8 mouse cellular contexts compared by ENCODE assay signal in the genomic region with DNA sequence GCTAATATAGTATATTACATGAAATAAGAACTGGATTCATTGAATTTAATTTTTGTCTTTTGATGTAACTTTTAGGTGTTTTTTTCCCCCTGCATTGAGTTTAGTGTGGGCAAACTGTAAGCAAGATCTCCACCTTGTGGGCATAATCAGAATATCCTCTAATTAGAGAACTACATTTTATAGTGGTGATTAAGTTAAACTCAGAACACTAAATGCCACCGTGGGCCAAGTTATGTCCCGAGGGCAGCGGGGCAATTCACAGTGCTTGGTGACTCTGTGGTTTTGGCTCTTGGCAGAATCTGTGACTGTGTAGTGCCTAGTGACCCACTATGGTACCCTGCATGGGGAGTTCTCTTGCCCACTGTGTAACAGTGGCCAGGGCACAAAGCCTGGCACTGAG. TPM values are rescaled to one million over a fixed set of nuclear protein-coding genes. Genes with fewer than 3 reads are reported as not detected.
DNase-seq lines count a peak whose midpoint lies in the region; ATAC-seq and TF ChIP-seq lines count a peak whose summit lies in the region.

No protein-coding gene starts in this region.

- no peaks in the 10 kb centered on the region for H3K36me3 ChIP-seq in embryonic facial prominence, embryonic 11.5 days (replicated peaks; ENCODE audit: control insufficient read depth, insufficient read depth, low read depth, low read length)
- H3K36me3 ChIP-seq in embryonic facial prominence, embryonic 10.5 days (replicated peaks): no peaks in the 10 kb centered on the region
- no peaks in the 10 kb centered on the region for H3K36me3 ChIP-seq in liver, postnatal 0 days (replicated peaks; ENCODE audit: insufficient read depth, low read length)
- H3K36me3 ChIP-seq in liver, embryonic 12.5 days: no peaks in the 10 kb centered on the region
- H3K36me3 ChIP-seq in forebrain, embryonic 16.5 days (ENCODE audit: control insufficient read depth, insufficient read depth): no peaks in the 10 kb centered on the region

- H3K9me3 ChIP-seq in embryonic facial prominence, embryonic 11.5 days (replicated peaks; ENCODE audit: control insufficient read depth, low read length): no peaks in the 10 kb centered on the region
- H3K9me3 ChIP-seq in embryonic facial prominence, embryonic 10.5 days: no peaks in the 10 kb centered on the region
- H3K9me3 ChIP-seq in liver, postnatal 0 days (ENCODE audit: low read length): no peaks in the 10 kb centered on the region
- no peaks in the 10 kb centered on the region for H3K9me3 ChIP-seq in liver, embryonic 12.5 days (replicated peaks)
- H3K9me3 ChIP-seq in forebrain, embryonic 16.5 days (ENCODE audit: control insufficient read depth, low read length): no peaks in the 10 kb centered on the region

- TF ChIP-seq POLR2A in cerebellum, adult 2 months (IDR thresholded peaks at IDR 0.05; ENCODE audit: borderline replicate concordance, insufficient read depth, low read length): no peak

- H3K4me3 ChIP-seq in embryonic facial prominence, embryonic 11.5 days (ENCODE audit: low read depth, low read length): no peak overlapping the region
- no peak overlapping the region for H3K4me3 ChIP-seq in embryonic facial prominence, embryonic 10.5 days
- H3K4me3 ChIP-seq in liver, postnatal 0 days (ENCODE audit: low read depth, low read length): no peak overlapping the region
- no peak overlapping the region for H3K4me3 ChIP-seq in liver, embryonic 12.5 days
- no peak overlapping the region for H3K4me3 ChIP-seq in cerebellum, adult 2 months (replicated peaks; ENCODE audit: insufficient read depth, low read depth, low read length)
- no peak overlapping the region for H3K4me3 ChIP-seq in forebrain, embryonic 16.5 days (replicated peaks; ENCODE audit: low read length)

- 47% methylated on average over 3 of the region's 3 CpGs for WGBS in embryonic facial prominence, embryonic 11.5 days
- WGBS in embryonic facial prominence, embryonic 10.5 days: 45% methylated on average over 3 of the region's 3 CpGs
- WGBS in liver, postnatal 0 days (ENCODE audit: insufficient replicate concordance): 29% methylated on average over 3 of the region's 3 CpGs
- WGBS in liver, embryonic 12.5 days (ENCODE audit: insufficient replicate concordance): 41% methylated on average over 3 of the region's 3 CpGs
- 6% methylated on average over 3 of the region's 3 CpGs for WGBS in cerebellum, adult 2 months
- 26% methylated on average over 3 of the region's 3 CpGs for WGBS in forebrain, embryonic 16.5 days

- no peak overlapping the region for H3K27ac ChIP-seq in embryonic facial prominence, embryonic 11.5 days (replicated peaks; ENCODE audit: low read depth, low read length)
- H3K27ac ChIP-seq in embryonic facial prominence, embryonic 10.5 days (replicated peaks): no peak overlapping the region
- H3K27ac ChIP-seq in liver, postnatal 0 days (ENCODE audit: low read depth): no peak overlapping the region
- no peak overlapping the region for H3K27ac ChIP-seq in liver, embryonic 12.5 days
- no peak overlapping the region for H3K27ac ChIP-seq in cerebellum, adult 2 months (ENCODE audit: insufficient read depth, low read length)
- no peak overlapping the region for H3K27ac ChIP-seq in forebrain, embryonic 16.5 days (ENCODE audit: low read length)

- peak; percentile 67 for DNase-seq in embryonic facial prominence, embryonic 11.5 days (ENCODE audit: low spot score)
- no peak for DNase-seq in embryonic facial prominence, embryonic 10.5 days (ENCODE audit: low spot score)
- no peak for DNase-seq in liver, postnatal 0 days
- peak; percentile 18 to 50 for DNase-seq in cerebellum, adult 2 months
- peak; percentile 61 for DNase-seq in naive thymus-derived CD4-positive, alpha-beta T cell, adult 2 months (ENCODE audit: low read depth)
- DNase-seq in right cerebral cortex, postnatal 14 days: no peak

- H3K4me2 ChIP-seq in embryonic facial prominence, embryonic 11.5 days (ENCODE audit: low read depth, low read length): no peak overlapping the region
- no peak overlapping the region for H3K4me2 ChIP-seq in liver, postnatal 0 days (ENCODE audit: low read depth, low read length)
- no peak overlapping the region for H3K4me2 ChIP-seq in liver, embryonic 12.5 days
- H3K4me2 ChIP-seq in forebrain, embryonic 16.5 days (ENCODE audit: low read length): no peak overlapping the region

- TF ChIP-seq EP300 in liver, postnatal 0 days (IDR thresholded peaks at IDR 0.05; ENCODE audit: low read depth): no peak

- no peaks in the 10 kb centered on the region for H3K27me3 ChIP-seq in embryonic facial prominence, embryonic 11.5 days (ENCODE audit: control insufficient read depth, insufficient read depth, low read length)
- peaks cover 32% of the 10 kb centered on the region for H3K27me3 ChIP-seq in embryonic facial prominence, embryonic 10.5 days (replicated peaks; ENCODE audit: low read depth, poor library complexity, severe bottlenecking)
- H3K27me3 ChIP-seq in liver, postnatal 0 days (ENCODE audit: insufficient read depth, low read length): peaks cover 33% of the 10 kb centered on the region
- peaks cover 60% of the 10 kb centered on the region for H3K27me3 ChIP-seq in liver, embryonic 12.5 days (replicated peaks)
- no peaks in the 10 kb centered on the region for H3K27me3 ChIP-seq in cerebellum, adult 2 months (ENCODE audit: control insufficient read depth, insufficient read depth, low read length)
- no peaks in the 10 kb centered on the region for H3K27me3 ChIP-seq in forebrain, embryonic 16.5 days (replicated peaks; ENCODE audit: control insufficient read depth, insufficient read depth, low read length)

- H3K4me1 ChIP-seq in embryonic facial prominence, embryonic 11.5 days (ENCODE audit: control insufficient read depth, insufficient read depth, low read length): no peaks in the 10 kb centered on the region; the same call in 1 of the 2 replicates
- peaks cover 44% of the 10 kb centered on the region for H3K4me1 ChIP-seq in embryonic facial prominence, embryonic 10.5 days
- peaks cover 16% of the 10 kb centered on the region for H3K4me1 ChIP-seq in liver, postnatal 0 days (ENCODE audit: insufficient read depth)
- peaks cover 19% of the 10 kb centered on the region for H3K4me1 ChIP-seq in liver, embryonic 12.5 days
- H3K4me1 ChIP-seq in cerebellum, adult 2 months (ENCODE audit: control insufficient read depth, insufficient read depth, low read length): no peaks in the 10 kb centered on the region
- peaks cover 16% of the 10 kb centered on the region for H3K4me1 ChIP-seq in forebrain, embryonic 16.5 days (replicated peaks; ENCODE audit: control insufficient read depth, insufficient read depth, low read length)

- ATAC-seq in embryonic facial prominence, embryonic 11.5 days (replicated peaks; ENCODE audit: insufficient number of reproducible peaks, low FRiP score, low TSS enrichment, low read depth): no peak
- ATAC-seq in liver, postnatal 0 days: no peak
- ATAC-seq in liver, embryonic 12.5 days: no peak
- ATAC-seq in forebrain, embryonic 16.5 days: no peak

- peak; percentile 70 for TF ChIP-seq CTCF in liver, postnatal 0 days (IDR thresholded peaks at IDR 0.05; ENCODE audit: low read depth)
- TF ChIP-seq CTCF in cerebellum, adult 2 months (IDR thresholded peaks at IDR 0.05; ENCODE audit: borderline replicate concordance, insufficient read depth, low read depth, low read length): peak; percentile 38; the same call in 1 of the 2 replicates

- H3K9ac ChIP-seq in embryonic facial prominence, embryonic 11.5 days (replicated peaks; ENCODE audit: low read length): no peak overlapping the region
- no peak overlapping the region for H3K9ac ChIP-seq in liver, postnatal 0 days (replicated peaks)
- H3K9ac ChIP-seq in liver, embryonic 12.5 days: no peak overlapping the region
- H3K9ac ChIP-seq in forebrain, embryonic 16.5 days (replicated peaks; ENCODE audit: low read depth, low read length): no peak overlapping the region

RNA-seq across cellular contexts. Expression of a gene that starts 1.1 kb away (rescaled TPM):
- polyA plus RNA-seq in embryonic facial prominence, embryonic 11.5 days (2014; fragmentation: Nextera tagmentation; extraction: Ambion mirVana): 12.2 and 13.3 TPM in 2 replicates
- polyA plus RNA-seq in embryonic facial prominence, embryonic 10.5 days (2016; fragmentation: Nextera tagmentation; extraction: Ambion mirVana): 9.9 and 10.4 TPM in 2 replicates
- 0.43 and 0.44 TPM in 2 replicates for polyA plus RNA-seq in liver, postnatal 0 days (2015; fragmentation: Nextera tagmentation; extraction: Ambion mirVana)
- polyA plus RNA-seq in liver, embryonic 12.5 days (2016; fragmentation: Nextera tagmentation; extraction: Ambion mirVana): 2.6 and 2.9 TPM in 2 replicates
- polyA plus RNA-seq in cerebellum, adult 2 months (2012; rRNA removed): 31.4 and 31.9 TPM in 2 replicates
- 26.5 and 29.9 TPM in 2 replicates for polyA plus RNA-seq in forebrain, embryonic 16.5 days (2015; fragmentation: Nextera tagmentation; extraction: Ambion mirVana)

RNA-seq across cellular contexts. Expression of a gene that starts 45.8 kb away (rescaled TPM):
- polyA plus RNA-seq in embryonic facial prominence, embryonic 11.5 days (2014; fragmentation: Nextera tagmentation; extraction: Ambion mirVana): 35.5 and 35.7 TPM in 2 replicates
- polyA plus RNA-seq in embryonic facial prominence, embryonic 10.5 days (2016; fragmentation: Nextera tagmentation; extraction: Ambion mirVana): 23.7 and 24.1 TPM in 2 replicates
- polyA plus RNA-seq in liver, postnatal 0 days (2015; fragmentation: Nextera tagmentation; extraction: Ambion mirVana): 4.9 and 5.5 TPM in 2 replicates
- polyA plus RNA-seq in liver, embryonic 12.5 days (2016; fragmentation: Nextera tagmentation; extraction: Ambion mirVana): 21.2 and 21.3 TPM in 2 replicates
- 105 and 107 TPM in 2 replicates for polyA plus RNA-seq in cerebellum, adult 2 months (2012; rRNA removed)
- polyA plus RNA-seq in forebrain, embryonic 16.5 days (2015; fragmentation: Nextera tagmentation; extraction: Ambion mirVana): 43.7 and 48.2 TPM in 2 replicates

Comparison
In these comparisons a context has a peak if more than half of its experiments do, and no peak if none do; other contexts are left out.
1. DNase-seq: peak in embryonic facial prominence, embryonic 11.5 days (single experiment), cerebellum, adult 2 months (2 of 2) and naive thymus-derived CD4-positive, alpha-beta T cell, adult 2 months (single experiment); none in embryonic facial prominence, embryonic 10.5 days (single experiment), liver, postnatal 0 days (single experiment) and right cerebral cortex, postnatal 14 days (single experiment).